Mouse (Mus musculus) monocyte, adult 5-6 weeks (primary cell): ENCODE measurements around the gene Tex26. TPM values are rescaled to one million over a fixed set of nuclear protein-coding genes. Genes with fewer than 3 reads are reported as not detected.

Experiments used
- ATAC-seq: fragments of 153-309, 156-312 bp; replicated peaks from 2 replicates; pipeline ENCODE4 v1.8.0; 2017; ENCODE audit warnings: mild to moderate bottlenecking; ENCODE audit not compliant: low TSS enrichment, insufficient number of reproducible peaks, severe bottlenecking, poor library complexity, low FRiP score
- total RNA-seq: library from RNA; stranded (forward); fragments of 200-1000, 200-491, 200-594 nt; gene quantifications from 3 replicates; pipeline ENCODE4 v1.2.3, GENCODE M21; 2017

Gene Tex26
- total RNA-seq, 1 experiment from 2014 or later, result not detected

DNA sequence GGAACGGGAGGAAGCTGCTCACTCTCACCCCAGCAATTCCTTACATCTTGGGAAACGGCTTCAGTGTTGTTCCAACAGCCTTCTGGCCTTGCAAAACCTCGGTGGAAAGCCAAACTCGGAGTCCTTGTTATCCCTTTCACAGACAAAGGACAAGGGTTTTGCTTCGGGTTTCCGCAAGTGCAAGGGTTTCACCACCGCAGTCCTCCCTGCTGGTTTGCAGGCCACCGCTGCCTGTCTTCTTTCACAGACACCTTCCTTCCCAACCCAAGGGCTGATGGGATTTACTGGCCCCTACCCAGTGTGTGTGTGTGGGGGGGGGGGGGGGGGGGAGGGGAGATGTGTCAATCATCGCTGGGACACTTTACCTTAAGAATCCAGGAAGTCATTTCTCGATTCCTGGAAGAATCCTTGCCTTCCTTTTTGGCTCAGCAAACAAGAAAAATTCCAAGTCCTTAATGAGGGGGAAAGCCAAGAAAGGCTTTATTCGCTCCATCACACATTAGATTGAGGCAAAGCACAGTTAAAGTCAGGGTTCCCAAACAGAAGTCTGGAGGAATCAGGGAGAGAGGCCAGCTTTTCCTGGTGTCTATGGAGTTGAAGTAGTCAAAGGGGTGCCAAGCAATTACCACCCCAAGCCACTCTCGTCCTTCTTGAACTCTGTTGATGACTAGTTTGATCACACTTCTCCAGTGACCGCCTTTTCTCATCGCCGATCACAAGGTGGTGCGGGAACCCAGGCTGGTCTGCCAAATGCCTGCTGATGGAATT, 35.4 kb downstream of the Tex26 start:
- no peak for ATAC-seq

DNA sequence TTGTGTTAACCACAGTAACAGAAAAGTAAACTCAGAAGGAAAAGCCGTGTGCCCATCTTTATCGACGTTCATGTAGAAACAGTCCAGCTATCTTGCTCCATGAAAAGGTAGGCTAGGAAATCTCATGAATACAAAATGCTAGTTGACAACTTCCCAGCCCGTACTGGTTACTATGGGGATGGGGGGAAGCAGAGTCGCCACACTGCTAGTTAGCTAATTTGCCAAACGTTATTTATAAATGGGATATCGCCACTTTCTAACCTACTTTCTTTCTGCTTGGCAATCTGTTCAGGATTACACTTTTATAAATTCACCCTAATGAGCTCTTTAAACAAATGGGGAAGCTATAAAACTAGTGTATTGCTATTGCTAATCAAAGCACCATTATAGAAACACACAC, 42.5 kb downstream of the Tex26 start:
- ATAC-seq, result no peak

DNA sequence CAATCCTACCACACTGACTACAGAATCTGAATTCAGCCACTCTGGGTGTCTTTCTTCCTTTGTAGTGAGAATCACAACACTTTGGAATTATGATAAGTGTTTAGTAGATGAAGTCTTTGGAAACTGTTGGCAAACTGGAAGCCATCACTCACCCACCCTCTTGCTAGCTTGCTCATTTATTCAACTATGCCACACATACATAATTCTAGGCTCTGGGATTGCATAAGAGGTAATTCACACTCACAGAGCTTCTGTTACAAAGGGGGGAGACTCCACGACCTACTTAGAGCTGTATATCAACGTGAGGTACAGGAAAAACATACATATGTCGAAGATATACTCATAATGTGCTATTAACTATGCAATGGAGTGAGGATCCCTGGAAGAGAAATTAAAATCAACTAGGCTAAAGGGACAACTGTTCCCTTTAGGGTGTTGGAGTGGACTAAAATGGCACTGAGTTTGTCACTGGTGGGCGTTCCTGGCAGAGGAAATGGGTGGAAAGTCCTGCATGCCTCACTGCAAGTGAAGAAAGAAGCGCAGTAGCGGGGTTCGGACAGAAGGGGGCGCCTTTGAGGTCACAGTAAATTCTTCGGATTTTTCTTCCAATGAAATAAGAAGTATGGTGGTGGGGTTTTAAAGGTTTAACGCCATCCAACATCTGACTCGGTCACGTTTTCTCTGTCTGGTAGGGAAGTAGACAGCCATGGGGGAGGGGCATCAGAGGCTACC, 44.0 kb downstream of the Tex26 start:
- no peak for ATAC-seq

DNA sequence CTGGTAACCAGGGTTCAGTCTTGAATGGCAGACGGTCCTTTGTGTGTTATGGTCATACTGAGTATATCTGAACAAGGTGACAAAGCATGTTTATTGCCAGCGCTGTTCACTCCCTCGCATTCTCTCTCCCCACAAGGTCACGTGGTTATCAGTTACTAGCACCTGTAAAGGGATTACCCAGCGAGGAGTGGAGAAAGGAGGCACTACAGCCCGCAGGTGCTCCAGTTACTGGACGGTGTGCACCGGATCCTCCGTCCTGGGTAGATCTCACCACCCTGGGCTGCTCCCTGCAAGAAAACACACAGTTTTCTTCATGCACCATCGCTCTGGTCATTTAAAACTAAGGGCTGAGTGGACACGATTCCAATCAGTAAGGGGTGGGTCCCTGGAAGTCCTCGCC, 44.8 kb downstream of the Tex26 start:
- ATAC-seq, result no peak

DNA sequence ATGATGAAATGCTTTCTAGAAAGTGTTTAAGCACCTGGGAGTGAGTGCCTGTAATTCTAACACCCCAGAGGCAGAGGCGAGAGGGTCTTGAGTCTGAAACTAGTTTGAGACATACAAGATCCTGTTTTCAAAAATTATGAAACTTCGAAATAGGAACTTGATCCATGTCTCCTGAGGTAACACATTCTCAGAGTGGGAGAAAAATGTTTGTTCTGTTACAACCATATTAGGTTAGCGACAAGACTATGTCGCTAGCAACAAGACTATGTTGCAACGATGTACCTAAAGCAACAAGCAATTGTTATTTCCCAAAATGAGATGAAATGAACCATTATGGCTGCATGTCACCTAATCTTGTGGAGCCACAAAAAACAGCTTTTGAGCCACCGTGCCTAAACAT, 46.0 kb downstream of the Tex26 start:
- no peak for ATAC-seq

DNA sequence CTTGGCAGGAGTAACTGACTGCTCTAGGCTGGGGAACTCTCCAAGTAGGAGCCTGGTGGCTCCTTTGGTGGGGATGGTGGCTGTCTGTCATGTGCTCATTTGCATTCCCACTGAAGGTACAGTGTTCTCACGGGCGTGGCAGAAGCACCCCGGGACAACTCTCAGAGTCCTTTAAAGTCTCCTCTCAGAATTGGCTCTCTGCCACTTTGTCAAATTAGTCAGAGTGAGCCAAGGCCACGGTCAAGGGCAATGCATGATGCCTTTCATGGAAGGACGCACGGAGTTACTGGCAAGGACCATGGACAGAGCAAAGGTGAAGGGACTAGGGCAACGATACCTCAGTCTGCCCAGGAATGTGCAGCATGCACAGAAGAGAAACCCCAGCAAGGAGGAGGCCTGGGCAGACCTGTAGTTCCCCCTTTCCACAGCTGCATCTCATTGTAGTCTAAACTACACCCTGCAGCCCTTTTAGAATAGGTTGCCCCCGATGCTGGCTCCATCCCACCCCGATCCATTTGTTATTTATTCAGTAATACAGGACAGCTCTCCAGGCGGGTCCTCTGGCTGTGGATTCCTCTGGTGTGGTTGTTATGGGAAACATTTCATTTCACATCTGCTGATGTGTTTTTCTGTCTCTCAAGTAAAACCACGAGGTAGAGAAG, 49.0 kb downstream of the Tex26 start:
- ATAC-seq, result no peak

DNA sequence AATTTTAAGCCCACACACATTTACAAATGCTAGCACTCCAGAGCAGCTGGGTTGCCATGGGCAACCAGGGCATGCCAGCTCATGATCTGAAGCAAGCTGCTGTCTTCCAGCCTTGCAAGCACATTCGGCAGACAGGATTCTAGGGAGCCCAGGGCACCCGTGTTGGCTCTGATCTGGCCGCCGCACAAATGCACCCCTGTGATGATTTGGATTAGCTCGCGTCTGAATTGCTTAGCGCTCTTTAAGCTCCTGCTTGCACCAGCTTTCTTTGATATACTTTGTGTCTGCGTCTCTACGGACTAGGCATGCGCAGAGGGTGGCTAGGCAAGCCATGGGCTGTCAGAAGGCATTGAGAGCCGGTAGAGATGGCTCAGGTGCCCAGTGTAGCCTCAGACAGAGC, 49.7 kb downstream of the Tex26 start:
- ATAC-seq, result no peak

DNA sequence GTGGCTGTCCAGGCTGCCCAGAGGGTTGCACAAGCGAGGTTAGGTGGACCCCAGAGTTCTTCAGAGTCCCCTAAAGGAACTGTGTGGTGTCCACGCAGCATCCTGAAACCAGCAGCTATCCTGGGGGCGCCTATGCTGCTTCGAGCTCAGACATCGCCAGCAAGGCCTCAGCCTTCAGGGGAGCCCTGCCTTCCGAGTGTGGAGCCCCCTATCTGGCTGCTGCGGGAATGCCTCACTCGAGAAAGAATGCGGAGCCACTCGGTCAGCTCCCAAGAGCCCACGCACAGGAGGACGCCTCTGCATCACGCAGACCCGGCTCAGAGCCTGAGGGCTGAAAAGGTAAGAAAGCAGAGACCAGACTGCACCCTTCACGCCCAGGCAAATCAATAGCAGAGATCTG, 50.8 kb downstream of the Tex26 start:
- no peak for ATAC-seq

DNA sequence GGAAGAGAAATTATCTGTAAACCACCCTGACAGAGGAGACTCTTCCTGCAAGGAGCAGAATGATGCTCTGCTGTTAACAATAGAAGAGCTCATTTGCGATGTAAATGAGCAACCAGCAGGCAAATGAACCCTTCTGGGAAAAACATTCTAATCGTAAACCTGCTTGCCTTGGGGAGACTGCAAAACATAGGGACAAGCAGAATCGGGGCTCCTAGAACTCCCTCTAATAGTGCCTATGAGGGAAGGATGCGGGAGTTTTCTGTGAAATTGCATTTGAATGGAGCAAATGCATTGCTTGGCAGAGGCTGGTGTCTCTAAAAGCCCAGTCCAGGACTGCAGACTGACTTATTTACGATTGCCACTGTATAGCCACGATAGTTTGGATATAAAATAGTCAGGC, 56.2 kb downstream of the Tex26 start:
- no peak for ATAC-seq

DNA sequence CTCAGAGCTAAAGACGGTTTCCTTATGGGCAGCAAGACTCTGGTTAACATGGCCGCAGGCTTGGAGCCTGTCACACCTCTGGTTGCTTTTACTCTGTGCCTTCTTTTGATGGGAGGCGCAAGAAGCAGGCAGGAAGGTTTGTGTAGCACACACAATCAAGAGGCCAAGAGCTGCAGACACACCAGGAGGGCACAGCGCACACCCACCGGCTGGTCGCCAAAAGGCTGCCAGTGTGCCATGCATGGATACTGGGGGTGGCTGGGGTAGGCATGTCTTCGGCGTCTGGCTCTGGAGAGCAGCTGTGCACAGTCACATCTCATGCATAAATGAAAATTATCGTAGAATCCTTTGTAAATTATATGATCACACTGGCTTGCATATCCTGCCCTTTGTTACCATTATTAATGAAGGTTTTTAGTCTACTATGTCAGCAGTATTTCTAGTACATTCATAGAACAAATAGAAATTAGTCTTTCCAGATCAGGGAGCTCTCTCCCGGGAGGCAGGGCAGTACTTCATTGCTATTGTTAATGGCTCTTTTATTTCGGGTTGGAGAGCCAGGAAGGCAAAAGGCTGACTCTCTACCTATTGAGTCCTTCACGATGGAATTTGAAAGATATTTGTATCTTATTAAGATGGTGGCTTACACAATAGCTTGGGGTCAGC, 57.1 kb downstream of the Tex26 start:
- ATAC-seq, result no peak

DNA sequence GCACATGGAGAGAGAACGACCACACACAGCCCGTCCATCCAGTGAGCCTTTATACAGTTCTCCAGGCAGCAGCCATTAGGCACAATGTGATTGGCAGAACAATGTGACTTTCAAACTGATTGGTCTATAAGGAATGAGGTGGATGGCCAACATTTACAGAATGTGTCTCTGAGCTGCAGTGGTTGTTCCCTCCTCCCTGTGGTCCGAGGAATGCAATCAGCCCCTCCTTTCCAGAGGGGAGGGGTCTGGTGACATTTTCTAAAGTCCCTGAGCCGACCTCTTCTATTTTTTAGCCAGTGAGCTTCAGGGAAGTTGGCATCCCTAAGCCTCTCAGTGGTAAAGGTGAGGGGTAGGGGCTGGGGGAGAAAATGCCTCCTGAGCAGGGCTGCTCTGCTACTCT, 60.5 kb downstream of the Tex26 start:
- ATAC-seq, result no peak

DNA sequence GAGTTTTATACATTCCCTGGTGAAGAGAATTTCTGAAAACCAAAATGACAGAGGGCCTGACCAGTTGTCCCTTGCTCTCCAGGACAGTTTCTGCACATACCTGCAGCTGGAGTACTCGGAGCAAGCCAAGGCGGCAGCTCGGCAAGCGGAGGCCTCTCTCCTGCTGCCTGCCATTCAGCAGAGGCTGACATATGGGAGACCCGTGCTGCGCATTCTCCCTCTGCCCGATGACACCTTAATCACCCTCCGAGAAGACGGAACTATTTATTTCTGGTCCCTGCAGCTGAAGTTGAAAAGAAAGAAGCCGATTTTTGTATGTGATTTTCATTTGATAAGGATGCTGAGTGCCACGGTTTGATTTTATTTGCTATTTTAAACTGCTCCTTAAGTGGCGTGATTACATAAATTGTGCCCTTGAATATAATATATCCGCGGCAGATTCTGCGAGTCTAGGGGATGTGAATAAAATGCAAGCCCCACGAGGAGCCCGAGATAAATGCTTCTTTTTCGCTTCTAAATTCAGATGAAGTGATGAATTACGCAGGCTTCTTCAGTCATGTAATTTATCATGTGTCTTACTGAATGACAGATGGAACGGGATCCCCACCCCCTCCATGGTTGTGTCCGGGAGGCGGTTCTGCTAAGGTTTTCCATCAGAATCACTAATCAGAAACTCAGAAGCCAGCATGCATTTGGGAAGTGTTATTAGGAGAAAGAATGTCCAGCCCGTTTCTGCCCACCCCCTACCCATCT, 64.1 kb downstream of the Tex26 start:
- ATAC-seq, result no peak

DNA sequence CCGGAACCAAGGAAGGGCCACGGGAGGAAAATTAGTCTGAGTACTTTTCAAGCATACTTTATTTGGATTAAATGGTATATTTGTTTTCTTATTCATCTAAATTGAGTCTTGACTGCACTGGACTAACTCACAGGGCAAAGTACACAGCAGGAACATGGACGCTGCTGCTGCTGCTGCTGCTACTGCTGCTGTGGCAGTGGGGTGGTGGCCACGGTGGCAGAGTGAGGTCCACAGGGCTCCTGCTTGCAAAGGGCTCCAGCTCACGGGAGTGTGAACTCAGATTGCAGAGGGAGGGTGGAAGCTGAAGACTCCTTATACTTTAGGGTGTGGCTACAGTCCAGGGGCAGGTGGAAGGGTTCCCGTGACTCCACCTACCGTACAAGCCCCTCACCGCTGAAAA, 65.5 kb downstream of the Tex26 start:
- ATAC-seq, result no peak

DNA sequence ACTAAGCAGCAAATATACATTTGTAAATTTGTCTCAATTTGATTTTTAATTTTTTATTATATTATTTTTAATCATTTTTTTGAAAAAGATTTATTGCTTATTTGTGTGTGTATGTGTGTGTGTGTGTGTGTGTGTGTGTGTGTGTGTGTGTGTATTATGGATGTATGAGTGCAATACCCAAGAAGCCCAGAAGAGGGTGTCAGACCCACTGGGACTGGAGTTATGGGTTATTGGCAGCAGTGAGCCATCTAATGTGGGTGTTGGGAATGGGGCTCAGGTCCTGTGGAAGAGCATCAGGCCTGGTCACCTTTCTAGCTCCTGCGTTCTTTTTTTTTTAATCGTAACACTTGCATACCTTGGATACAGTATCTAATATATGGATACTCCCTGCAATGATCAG, 66.6 kb downstream of the Tex26 start:
- ATAC-seq, result no peak

DNA sequence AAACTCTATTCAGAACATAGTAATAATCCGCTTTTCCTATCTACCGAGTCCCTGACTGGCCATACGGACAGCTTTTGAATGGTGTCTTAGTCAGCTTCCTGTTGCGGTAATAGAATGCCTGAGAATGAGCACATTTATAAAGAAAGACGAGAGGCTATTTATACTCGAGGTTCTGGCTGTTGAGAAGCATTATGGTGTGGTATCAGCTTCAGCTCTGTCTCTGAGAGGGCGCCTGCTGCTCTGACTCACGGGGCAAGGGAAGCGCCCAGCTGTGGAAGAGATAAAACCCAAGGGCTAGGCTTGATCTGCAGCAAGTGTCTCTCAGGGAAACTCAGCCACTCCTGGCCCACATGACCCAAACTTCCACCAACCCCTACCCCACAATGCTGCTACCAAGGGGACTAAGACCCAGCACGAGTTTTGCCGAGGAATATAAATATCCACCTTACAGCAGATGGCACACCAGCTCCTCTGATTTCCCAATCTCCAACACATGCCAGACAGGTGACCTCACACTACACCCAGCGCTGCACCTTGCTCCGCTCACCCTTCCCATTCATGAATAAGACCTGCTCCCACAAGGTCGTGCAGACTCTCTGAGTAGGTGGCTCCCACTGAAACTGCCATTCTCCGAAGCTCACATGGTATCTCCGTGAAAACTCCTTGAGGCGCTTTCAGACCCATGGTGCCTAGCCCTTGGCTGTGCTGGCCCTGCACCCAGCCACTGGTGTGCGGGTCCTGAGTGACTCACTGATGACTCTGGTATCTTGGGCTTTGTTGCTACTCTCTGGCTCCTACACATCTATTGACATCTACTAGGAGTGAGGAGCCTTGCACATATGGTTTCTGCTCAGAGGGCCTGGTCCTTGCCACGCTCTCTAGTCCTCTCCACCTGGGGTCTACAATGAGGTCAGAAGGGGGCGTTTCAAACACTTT, 68.9 kb downstream of the Tex26 start:
- ATAC-seq, result no peak

DNA sequence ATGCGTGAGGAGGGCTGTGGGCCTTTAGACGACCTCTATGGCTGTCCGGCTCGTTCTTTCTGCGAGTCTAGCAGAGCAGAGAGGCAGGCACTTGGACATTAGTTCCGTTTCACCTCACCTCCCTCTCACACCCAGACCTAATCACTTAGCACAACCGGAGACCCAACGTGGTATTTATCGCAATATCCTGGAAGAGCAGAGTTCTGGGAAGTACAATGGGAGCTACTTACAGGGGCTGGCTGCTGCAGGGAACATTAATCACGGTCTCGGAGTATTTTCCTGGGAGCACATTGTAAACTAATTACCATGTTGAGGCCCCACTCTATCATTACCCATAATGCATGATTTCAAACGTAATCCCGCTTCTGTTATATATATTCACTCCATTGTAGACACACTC, 70.9 kb downstream of the Tex26 start:
- no peak for ATAC-seq

DNA sequence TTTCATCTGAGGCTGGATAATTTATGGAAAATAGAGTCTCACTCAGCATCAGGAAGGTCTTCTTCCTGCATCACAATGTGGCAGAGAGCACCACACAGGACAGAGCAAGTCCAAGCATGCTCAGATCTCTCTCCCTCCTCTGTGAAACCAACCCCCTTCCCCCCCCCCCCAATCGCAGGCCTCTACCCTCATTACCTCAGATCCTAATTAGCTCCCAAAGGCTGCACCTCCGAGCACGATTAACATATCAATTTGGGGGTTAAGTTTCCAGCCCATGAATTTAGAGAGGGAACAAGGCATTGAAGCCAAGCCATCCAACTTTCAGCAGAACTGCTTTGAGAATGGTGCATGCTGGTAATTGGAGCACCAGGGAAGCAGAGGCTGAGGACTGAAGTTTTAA, 73.2 kb downstream of the Tex26 start:
- no peak for ATAC-seq
